Mouse (Mus musculus) intestine, embryonic 15.5 days (tissue): ENCODE results near the gene Rps25. TPM values are rescaled to one million over a fixed set of nuclear protein-coding genes. Genes with fewer than 3 reads are reported as not detected.
A peak's percentile ranks its signal among the peaks of the same experiment; 100 is the strongest.
"Not testable (repeated sequence)": the region's sequence is repeated elsewhere in the genome, so short reads cannot be mapped to it uniquely, and the experiment has no call there.

Experiments
- ATAC-seq: fragments of 200-750 bp; cut with Nextera tagmentation; 2 replicates; pipeline ENCODE4 v1.8.0; 2017; ENCODE audit warnings: moderate TSS enrichment, moderate library complexity
- H3K27ac ChIP-seq: fragments of 300-500 bp; sonication (generic); 2 replicates; pipeline ENCODE4 v1.5.1; 2015; ENCODE audit warnings: mild to moderate bottlenecking, inconsistent platforms
- H3K27me3 ChIP-seq: fragments of 300-500 bp; sonication (generic); replicated peaks from 2 replicates; pipeline ENCODE4 v1.6.1; 2015; ENCODE audit warnings: inconsistent platforms
- H3K36me3 ChIP-seq: fragments of 300-500 bp; sonication (generic); 2 replicates; pipeline ENCODE4 v1.6.1; 2015; ENCODE audit warnings: inconsistent platforms
- H3K4me1 ChIP-seq: fragments of 300-500 bp; sonication (generic); replicated peaks from 2 replicates; pipeline ENCODE4 v1.6.1; 2015; ENCODE audit warnings: inconsistent platforms
- H3K4me2 ChIP-seq: fragments of 300-500 bp; sonication (generic); replicated peaks from 2 replicates; pipeline ENCODE4 v1.6.1; 2015; ENCODE audit warnings: mild to moderate bottlenecking, inconsistent platforms
- H3K4me3 ChIP-seq: fragments of 300-500 bp; sonication (generic); replicated peaks from 2 replicates; pipeline ENCODE4 v1.5.1; 2015; ENCODE audit warnings: inconsistent platforms
- H3K9ac ChIP-seq: fragments of 300-500 bp; sonication (generic); 2 replicates; pipeline ENCODE4 v1.6.1; 2015; ENCODE audit warnings: inconsistent platforms
- H3K9me3 ChIP-seq: fragments of 300-500 bp; sonication (generic); 2 replicates; pipeline ENCODE4 v1.6.1; 2016; ENCODE audit warnings: inconsistent platforms
- WGBS: fragments of 180-500 bp; shearing (Covaris S2); methylation state at CpG from one replicate; pipeline ENCODE4 v1.1.7; 2015; 5-methylcytosine and 5-hydroxymethylcytosine counted together
- polyA plus RNA-seq: library from polyadenylated mRNA; unstranded; fragments of >200 nt; fragmentation: Nextera tagmentation; extraction: Ambion mirVana; gene quantifications from 2 replicates; pipeline ENCODE4 v1.2.1, GENCODE M21; 2015

The Rps25 gene
- polyA plus RNA-seq, 1 experiment from 2014 or later: 2,084 TPM

- WGBS: 70% methylated on average over 9 of the region's 9 CpGs
- not testable (repeated sequence) for ATAC-seq, H3K27me3 ChIP-seq, H3K4me1 ChIP-seq, H3K27ac ChIP-seq, H3K9me3 ChIP-seq
- peak overlapping the region; percentile 91; the same call in 1 of the 2 replicates for H3K9ac ChIP-seq
- peaks cover 36% of the 10 kb centered on the region for H3K36me3 ChIP-seq
- peak overlapping the region; percentile 83 for H3K4me3 ChIP-seq
- peak overlapping the region; percentile 59 for H3K4me2 ChIP-seq
These were observed 1.8 kb downstream of the Rps25 start for GRCm38 (mm10) chr9:44408693-44409092.

GRCm38 (mm10) chr9:44410647-44411336 is 3.9 kb downstream of the Rps25 start:
- peaks cover 6% of the 10 kb centered on the region; the same call in 1 of the 2 replicates for H3K4me1 ChIP-seq
- no peak for ATAC-seq
- peaks cover 24% of the 10 kb centered on the region for H3K36me3 ChIP-seq
- WGBS: 85% methylated on average over 2 of the region's 2 CpGs
- no peak overlapping the region for H3K4me2 ChIP-seq
- no peak overlapping the region for H3K27ac ChIP-seq
- H3K4me3 ChIP-seq: no peak overlapping the region
- H3K27me3 ChIP-seq: no peaks in the 10 kb centered on the region
- no peak overlapping the region for H3K9ac ChIP-seq
- no peaks in the 10 kb centered on the region for H3K9me3 ChIP-seq

- Histone ChIP-seq H3K9me3 (no peaks in the 10 kb centered on the region), H3K27me3 (no peaks in the 10 kb centered on the region), H3K36me3 (peaks cover 24% of the 10 kb centered on the region), H3K4me3 (no peak overlapping the region), H3K9ac (no peak overlapping the region), H3K27ac (no peak overlapping the region), H3K4me1 (peaks cover 2% of the 10 kb centered on the region; the same call in 1 of the 2 replicates), H3K4me2 (no peak overlapping the region)
- WGBS: 91% methylated on average over 1 of the region's 1 CpGs
- ATAC-seq: no peak
These were observed 4.7 kb downstream of the Rps25 start for GRCm38 (mm10) chr9:44411601-44412130.

GRCm38 (mm10) chr9:44412306-44412705 is 5.4 kb downstream of the Rps25 start:
- H3K9me3 ChIP-seq: no peaks in the 10 kb centered on the region
- peaks cover 24% of the 10 kb centered on the region for H3K36me3 ChIP-seq
- H3K9ac ChIP-seq: no peak overlapping the region
- ATAC-seq: no peak
- peaks cover 2% of the 10 kb centered on the region for H3K4me1 ChIP-seq
- H3K27me3 ChIP-seq: no peaks in the 10 kb centered on the region
- H3K4me3 ChIP-seq: no peak overlapping the region
- WGBS: 75% methylated on average over 4 of the region's 4 CpGs
- H3K27ac ChIP-seq: no peak overlapping the region
- H3K4me2 ChIP-seq: no peak overlapping the region

GRCm38 (mm10) chr9:44412781-44413180 is 5.8 kb downstream of the Rps25 start:
- peaks cover 24% of the 10 kb centered on the region for H3K36me3 ChIP-seq

GRCm38 (mm10) chr9:44417156-44417891 is 10.4 kb downstream of the Rps25 start:
- Histone ChIP-seq H3K9ac (peak overlapping the region; percentile 78), H3K4me1 (no peaks in the 10 kb centered on the region; the same call in 1 of the 2 replicates), H3K27ac (peak overlapping the region; percentile 74), H3K9me3 (no peaks in the 10 kb centered on the region), H3K36me3 (peaks cover 5% of the 10 kb centered on the region; the same call in 1 of the 2 replicates), H3K4me3 (peak overlapping the region; percentile 81), H3K27me3 (no peaks in the 10 kb centered on the region), H3K4me2 (peak overlapping the region; percentile 91)
- ATAC-seq: peak; percentile 82
- 6% methylated on average over 26 of the region's 26 CpGs for WGBS

More at GRCm38 (mm10) chr9:44412781-44413180, 5.8 kb downstream of the Rps25 start:
- Histone ChIP-seq H3K9me3 (no peaks in the 10 kb centered on the region), H3K9ac (no peak overlapping the region), H3K4me1 (peaks cover 2% of the 10 kb centered on the region), H3K4me3 (no peak overlapping the region), H3K4me2 (no peak overlapping the region), H3K27ac (no peak overlapping the region), H3K27me3 (no peaks in the 10 kb centered on the region)
- WGBS: 69% methylated on average over 2 of the region's 2 CpGs
- ATAC-seq: no peak

- peak overlapping the region; percentile 81 for H3K4me3 ChIP-seq
- H3K9me3 ChIP-seq: no peaks in the 10 kb centered on the region
- WGBS: under 1% methylated on average over 38 of the region's 38 CpGs
- H3K36me3 ChIP-seq: peaks cover 3% of the 10 kb centered on the region; the same call in 1 of the 2 replicates
- peak overlapping the region; percentile 74 for H3K27ac ChIP-seq
- H3K4me1 ChIP-seq: no peaks in the 10 kb centered on the region; the same call in 1 of the 2 replicates
- peak overlapping the region; percentile 91 for H3K4me2 ChIP-seq
- peak overlapping the region; percentile 78 for H3K9ac ChIP-seq
- H3K27me3 ChIP-seq: no peaks in the 10 kb centered on the region
- peak; percentile 98 for ATAC-seq
These were observed 11.0 kb downstream of the Rps25 start for GRCm38 (mm10) chr9:44417892-44418363.

GRCm38 (mm10) chr9:44418519-44419385 is 11.8 kb downstream of the Rps25 start, which contains the start of gene Ccdc84:
Gene Ccdc84 (minus strand): TSS chr9:44418569.
- Histone ChIP-seq H3K9ac (peak within 1 kb of the TSS; percentile 78), H3K27me3 (no peaks in the 10 kb centered on the region), H3K4me3 (peak within 1 kb of the TSS; percentile 81), H3K4me2 (peak within 1 kb of the TSS; percentile 91), H3K36me3 (no peaks in the 10 kb centered on the region), H3K27ac (peak within 1 kb of the TSS; percentile 74), H3K4me1 (no peaks in the 10 kb centered on the region; the same call in 1 of the 2 replicates), H3K9me3 (no peaks in the 10 kb centered on the region)
- ATAC-seq: no peak
- 74% methylated on average over 14 of the region's 14 CpGs for WGBS

- not testable (repeated sequence) for H3K4me1 ChIP-seq, H3K27me3 ChIP-seq, H3K4me2 ChIP-seq, H3K4me3 ChIP-seq, H3K27ac ChIP-seq, ATAC-seq, H3K9me3 ChIP-seq, H3K36me3 ChIP-seq, H3K9ac ChIP-seq
- WGBS: 92% methylated on average over 9 of the region's 9 CpGs
These were observed 12.8 kb downstream of the Rps25 start for GRCm38 (mm10) chr9:44419730-44420129.

GRCm38 (mm10) chr9:44420280-44420898 is 13.4 kb downstream of the Rps25 start:
- no peaks in the 10 kb centered on the region for H3K9me3 ChIP-seq
- H3K4me1 ChIP-seq: no peaks in the 10 kb centered on the region; the same call in 1 of the 2 replicates
- no peak overlapping the region for H3K4me2 ChIP-seq
- no peaks in the 10 kb centered on the region for H3K36me3 ChIP-seq
- ATAC-seq: no peak
- no peak overlapping the region for H3K4me3 ChIP-seq
- no peaks in the 10 kb centered on the region for H3K27me3 ChIP-seq
- no peak overlapping the region for H3K27ac ChIP-seq
- no peak overlapping the region for H3K9ac ChIP-seq
- WGBS: 77% methylated on average over 5 of the region's 5 CpGs

- H3K27me3 ChIP-seq: no peaks in the 10 kb centered on the region
- H3K4me3 ChIP-seq: no peak overlapping the region
- no peaks in the 10 kb centered on the region for H3K36me3 ChIP-seq
- no peak overlapping the region for H3K4me2 ChIP-seq
- no peak for ATAC-seq
- H3K4me1 ChIP-seq: no peaks in the 10 kb centered on the region
- WGBS: 81% methylated on average over 4 of the region's 4 CpGs
- H3K27ac ChIP-seq: no peak overlapping the region
- no peak overlapping the region for H3K9ac ChIP-seq
- H3K9me3 ChIP-seq: no peaks in the 10 kb centered on the region
These were observed 16.6 kb downstream of the Rps25 start for GRCm38 (mm10) chr9:44423576-44423975.
